Mouse (Mus musculus): ENCODE measurements around the gene Cyp4f39.

DNA sequence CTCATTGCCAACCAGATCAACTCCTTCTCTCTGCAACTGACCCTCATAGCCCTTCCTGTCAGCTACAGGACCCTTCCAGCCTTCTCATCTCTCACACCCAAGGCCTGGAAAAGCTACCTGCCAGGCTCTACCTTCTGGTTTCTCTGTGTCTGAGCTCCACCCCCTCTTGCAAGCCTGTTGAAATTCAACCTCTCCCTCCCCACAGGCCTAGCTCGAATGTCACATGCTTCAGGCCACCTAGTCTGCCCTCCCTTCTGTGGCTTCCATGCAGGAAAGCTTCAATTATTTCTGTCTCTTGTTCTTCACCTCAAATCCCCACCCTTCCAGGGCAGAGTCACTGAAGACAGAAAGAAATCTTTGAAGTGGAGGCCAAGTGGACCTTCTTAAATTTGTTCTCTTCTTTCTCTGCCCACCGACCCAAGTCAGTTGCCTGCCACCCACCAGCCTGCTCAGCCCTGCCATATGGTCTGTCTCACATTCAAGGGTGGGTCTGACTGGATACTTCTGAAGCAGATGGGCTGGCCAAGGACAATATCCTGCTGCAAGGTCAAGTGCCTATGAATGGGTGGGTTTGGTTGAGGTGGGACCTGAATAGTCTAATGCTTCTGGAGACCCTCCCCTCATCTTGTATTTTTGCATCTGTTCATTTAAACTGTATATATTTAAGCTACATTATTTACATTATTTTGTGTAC lies 1.5 kb upstream of the Cyp4f39 start:
- TF ChIP-seq EP300 (optimal IDR thresholded peaks at IDR 0.05) (no peak), CTCF (IDR thresholded peaks at IDR 0.05; ENCODE audit: low read depth) (no peak)

All from stomach, postnatal 0 days (tissue).